Mouse (Mus musculus) heart, postnatal 0 days (tissue): ENCODE results near the gene Nat10. TPM values are rescaled to one million over a fixed set of nuclear protein-coding genes. Genes with fewer than 3 reads are reported as not detected.

Experiments used
- ATAC-seq: fragments of 200-750 bp; cut with Nextera tagmentation; 2 replicates; pipeline ENCODE4 v1.8.0; 2017; ENCODE audit warnings: low read depth, moderate number of reproducible peaks, moderate library complexity; ENCODE audit not compliant: insufficient read depth
- DNase-seq: peaks from one replicate; pipeline ENCODE4 v3.0.0-alpha.2; 2016; ENCODE audit warnings: low spot score
- H3K27ac ChIP-seq: fragments of 300-500 bp; sonication (generic); 2 replicates; pipeline ENCODE4 v1.5.1; 2014; ENCODE audit warnings: low read depth, mild to moderate bottlenecking
- H3K27me3 ChIP-seq: fragments of 300-500 bp; sonication (generic); 2 replicates; pipeline ENCODE4 v1.6.1; 2014; ENCODE audit warnings: low read length, mixed read lengths; ENCODE audit not compliant: control insufficient read depth, insufficient read depth
- H3K36me3 ChIP-seq: fragments of 300-500 bp; sonication (generic); replicated peaks from 2 replicates; pipeline ENCODE4 v1.6.1; 2014; ENCODE audit warnings: low read length, mixed read lengths; ENCODE audit not compliant: control insufficient read depth, insufficient read depth
- H3K4me1 ChIP-seq: fragments of 300-500 bp; sonication (generic); 2 replicates; pipeline ENCODE4 v1.6.1; 2014; ENCODE audit warnings: antibody characterized with exemption; ENCODE audit not compliant: control insufficient read depth, insufficient read depth
- H3K4me2 ChIP-seq: fragments of 300-500 bp; sonication (generic); 2 replicates; pipeline ENCODE4 v1.6.1; 2014; ENCODE audit warnings: low read depth, mild to moderate bottlenecking, low read length, moderate library complexity
- H3K4me3 ChIP-seq: fragments of 300-500 bp; sonication (generic); 2 replicates; pipeline ENCODE4 v1.5.1; 2014; ENCODE audit warnings: low read depth, low read length
- H3K9ac ChIP-seq: fragments of 300-500 bp; sonication (generic); replicated peaks from 2 replicates; pipeline ENCODE4 v1.6.1; 2014; ENCODE audit warnings: low read depth, low read length, mixed read lengths
- H3K9me3 ChIP-seq: fragments of 300-500 bp; sonication (generic); replicated peaks from 2 replicates; pipeline ENCODE4 v1.6.1; 2016; ENCODE audit warnings: low read length; ENCODE audit not compliant: control insufficient read depth
- CTCF ChIP-seq: IDR thresholded peaks from 2 replicates; pipeline ENCODE4 v1.5.1; 2016; ENCODE audit warnings: antibody characterized with exemption, control low read depth, low read depth
- EP300 ChIP-seq: IDR thresholded peaks from 2 replicates; pipeline ENCODE4 v1.6.1; 2016; ENCODE audit warnings: antibody characterized with exemption, low read depth
- WGBS: fragments of 180-500 bp; shearing (Covaris S2); extraction: QIAGEN DNeasy Blood & Tissue Kit; methylation state at CpG from one replicate; pipeline ENCODE4 v1.1.7; 2014; 5-methylcytosine and 5-hydroxymethylcytosine counted together
- polyA plus RNA-seq: library from polyadenylated mRNA; unstranded; fragments of >200 nt; fragmentation: Nextera tagmentation; extraction: Ambion mirVana; gene quantifications from 2 replicates; pipeline ENCODE4 v1.2.1, GENCODE M21; 2015
- total RNA-seq: library from RNA; depleted of rRNA; stranded (reverse); fragments of >200 nt; gene quantifications from 2 replicates; pipeline ENCODE4 v1.2.3, GENCODE M21; 2014; ENCODE audit warnings: low replicate concordance

The Nat10 gene
- total and polyA plus RNA-seq, 2 experiments from 2014 or later = 7.8 to 25.6 TPM

- Histone ChIP-seq H3K9me3 (no peaks in the 10 kb centered on the region), H3K27me3 (no peaks in the 10 kb centered on the region), H3K4me3 (no peak overlapping the region), H3K9ac (no peak overlapping the region), H3K36me3 (peaks cover 66% of the 10 kb centered on the region), H3K27ac (no peak overlapping the region), H3K4me2 (no peak overlapping the region), H3K4me1 (peaks cover 7% of the 10 kb centered on the region; the same call in 1 of the 2 replicates)
- DNase-seq (no peak), ATAC-seq (no peak)
- TF ChIP-seq CTCF = no peak
- TF ChIP-seq EP300 = no peak
- 47% methylated on average over 4 of the region's 4 CpGs for WGBS
Measured at GRCm38 (mm10) chr2:103703865-103704264, 57.2 kb downstream of the Nat10 start.

- 74% methylated on average over 10 of the region's 10 CpGs for WGBS
- TF ChIP-seq CTCF (no peak), EP300 (no peak)
- Histone ChIP-seq H3K27ac (no peak overlapping the region), H3K36me3 (peaks cover 62% of the 10 kb centered on the region), H3K9ac (no peak overlapping the region), H3K4me2 (no peak overlapping the region), H3K9me3 (no peaks in the 10 kb centered on the region), H3K4me1 (peaks cover 7% of the 10 kb centered on the region; the same call in 1 of the 2 replicates), H3K4me3 (no peak overlapping the region), H3K27me3 (no peaks in the 10 kb centered on the region)
- ATAC-seq (no peak), DNase-seq (no peak)
Measured at GRCm38 (mm10) chr2:103703336-103703735, 57.7 kb downstream of the Nat10 start.

GRCm38 (mm10) chr2:103700514-103700913 lies 60.6 kb downstream of the Nat10 start:
- peak; percentile 35 for TF ChIP-seq CTCF
- no peak for TF ChIP-seq EP300
- Histone ChIP-seq H3K9me3 (no peaks in the 10 kb centered on the region), H3K9ac (no peak overlapping the region), H3K4me1 (0 out of 2 replicates have a peak, but pooled peaks cover 5% of the 10 kb centered on the region), H3K27ac (no peak overlapping the region), H3K36me3 (peaks cover 46% of the 10 kb centered on the region), H3K4me2 (no peak overlapping the region), H3K4me3 (no peak overlapping the region), H3K27me3 (no peaks in the 10 kb centered on the region)
- DNase-seq (no peak), ATAC-seq (0 out of 2 replicates have a peak, but pooled peaks have one; percentile 31)
- WGBS = 74% methylated on average over 12 of the region's 12 CpGs

- Histone ChIP-seq H3K27ac (0 out of 2 replicates have a peak overlapping the region, but pooled peaks have one; percentile 21), H3K9ac (no peak overlapping the region), H3K36me3 (peaks cover 11% of the 10 kb centered on the region; the same call in 1 of the 2 replicates), H3K4me2 (no peak overlapping the region), H3K4me1 (peaks cover 7% of the 10 kb centered on the region; the same call in 1 of the 2 replicates), H3K9me3 (no peaks in the 10 kb centered on the region), H3K27me3 (no peaks in the 10 kb centered on the region), H3K4me3 (no peak overlapping the region)
- ATAC-seq = peak; percentile 73; the same call in 1 of the 2 replicates
- TF ChIP-seq EP300 = no peak
- TF ChIP-seq CTCF = no peak
- WGBS = 41% methylated on average over 3 of the region's 3 CpGs
- DNase-seq = peak; percentile 31
Measured at GRCm38 (mm10) chr2:103696177-103696576, 64.9 kb downstream of the Nat10 start.

- WGBS = 86% methylated on average over 4 of the region's 4 CpGs
- TF ChIP-seq EP300 = no peak
- TF ChIP-seq CTCF = no peak
- ATAC-seq (no peak), DNase-seq (no peak)
- no peaks in the 10 kb centered on the region for H3K27me3 ChIP-seq
- H3K9ac ChIP-seq = no peak overlapping the region
- no peak overlapping the region for H3K4me3 ChIP-seq
- peaks cover 19% of the 10 kb centered on the region for H3K4me1 ChIP-seq
- no peak overlapping the region for H3K4me2 ChIP-seq
- H3K36me3 ChIP-seq = peaks cover 7% of the 10 kb centered on the region; the same call in 1 of the 2 replicates
- no peak overlapping the region for H3K27ac ChIP-seq
- H3K9me3 ChIP-seq = no peaks in the 10 kb centered on the region
Measured at GRCm38 (mm10) chr2:103694777-103695563, 66.1 kb downstream of the Nat10 start.

- H3K36me3 ChIP-seq = peaks cover 11% of the 10 kb centered on the region; the same call in 1 of the 2 replicates
- no peaks in the 10 kb centered on the region for H3K27me3 ChIP-seq
- H3K9ac ChIP-seq = no peak overlapping the region
- no peak overlapping the region for H3K4me3 ChIP-seq
- H3K9me3 ChIP-seq = no peaks in the 10 kb centered on the region
- no peak for ATAC-seq
- no peak for DNase-seq
- H3K27ac ChIP-seq = no peak overlapping the region
- peaks cover 23% of the 10 kb centered on the region for H3K4me1 ChIP-seq
- TF ChIP-seq CTCF = no peak
- TF ChIP-seq EP300 = no peak
- 67% methylated on average over 1 of the region's 1 CpGs for WGBS
- no peak overlapping the region for H3K4me2 ChIP-seq
Measured at GRCm38 (mm10) chr2:103692810-103693209, 68.3 kb downstream of the Nat10 start.
